Mouse (Mus musculus) olfactory bulb, adult 2 months (tissue): ENCODE measurements at regions not wholly inside any gene's neighbourhood (a gene's known extent, or its start where the extent isn't known, plus 50 kb on each side); places are given as distances from the start of the nearest gene placed in this dataset.

Source experiments
- CTCF ChIP-seq: fragments of 200-500 bp; IDR thresholded peaks from 2 replicates; pipeline ENCODE4 v1.5.1; 2012; ENCODE audit warnings: low read depth, mild to moderate bottlenecking, low read length, moderate library complexity; ENCODE audit not compliant: insufficient read depth
- POLR2A ChIP-seq: fragments of 200-500 bp; IDR thresholded peaks from 2 replicates; pipeline ENCODE4 v1.6.1; 2012; ENCODE audit warnings: mild to moderate bottlenecking, low read depth, low read length, moderate library complexity; ENCODE audit not compliant: insufficient read depth

GRCm38 (mm10) chr3:117067470-117068053, 98.8 kb upstream of the Palmd start:
- TF ChIP-seq POLR2A (no peak), CTCF (no peak)
